Mouse (Mus musculus) brain, embryonic 18.5 days (tissue): ENCODE measurements around the gene Cbwd1.

ENCODE experiments used
- DNase-seq: peaks from one replicate; pipeline ENCODE4 v3.0.0-alpha.2; 2012; ENCODE audit warnings: low read depth, low spot score

Cbwd1 gene

DNA sequence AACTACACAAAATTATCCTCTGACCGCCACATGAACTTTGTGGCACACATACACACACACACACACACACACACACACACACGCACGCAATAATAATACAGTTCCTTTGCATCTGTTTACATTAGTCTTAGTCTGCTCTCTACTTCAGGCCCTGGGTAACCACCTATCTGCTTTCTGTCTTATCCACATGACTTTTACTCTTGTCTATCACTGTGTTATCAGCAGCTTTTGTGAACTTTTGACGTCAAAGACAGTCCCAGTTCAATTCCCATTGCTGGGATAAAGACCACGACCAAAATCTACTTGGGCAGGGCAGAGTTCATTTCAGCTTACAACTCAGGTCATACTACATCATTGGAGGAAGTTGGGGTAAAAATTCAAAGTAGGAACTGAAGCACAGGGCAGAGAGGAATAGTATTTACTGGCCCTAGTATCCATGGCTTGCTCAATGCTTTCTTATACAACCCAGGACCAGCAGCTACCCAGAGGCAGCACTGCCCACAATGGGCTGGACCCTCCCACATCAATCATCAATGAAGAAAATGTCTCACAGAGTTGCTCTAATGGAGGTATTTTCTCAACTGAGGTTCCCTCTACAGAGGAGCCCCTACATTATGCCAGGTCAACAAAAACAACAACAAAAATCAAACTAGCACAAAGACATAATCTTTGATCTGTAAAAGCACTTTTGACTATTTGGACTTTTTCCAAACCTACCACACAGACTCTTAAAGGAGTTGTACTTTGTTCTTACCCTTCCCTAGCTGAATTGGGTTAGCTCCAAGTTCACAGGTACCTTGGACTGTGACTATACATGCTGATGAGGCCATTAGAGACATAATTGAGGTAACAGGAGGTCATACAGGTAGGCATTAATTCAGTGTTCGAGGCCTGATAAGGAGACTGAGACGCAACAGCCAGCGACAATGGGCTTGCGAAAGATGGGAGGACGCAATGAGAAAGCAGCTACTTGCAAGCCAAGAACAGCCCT, 17.7 kb upstream of the Cbwd1 start:
- no peak for DNase-seq

DNA sequence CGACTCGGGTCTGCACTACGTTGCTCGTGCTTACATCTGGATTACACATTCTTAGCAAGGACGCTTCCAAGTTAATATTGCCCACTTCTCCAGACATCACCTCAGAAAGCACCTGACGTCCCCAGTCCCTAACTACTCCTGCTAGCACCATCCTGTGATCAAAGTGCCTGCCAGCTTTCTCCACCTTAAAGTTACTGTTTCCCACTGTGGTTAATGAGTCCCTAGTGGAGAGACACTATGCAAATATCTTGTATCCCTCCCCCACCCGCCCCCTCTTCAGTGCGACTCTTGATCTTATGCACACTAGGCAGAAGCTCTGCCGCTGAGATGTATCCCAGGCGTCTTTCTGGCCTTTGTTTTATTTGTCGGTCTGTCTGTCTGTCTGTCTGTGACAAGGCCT, 16.6 kb upstream of the Cbwd1 start:
- no peak for DNase-seq

- no peak for DNase-seq
Observed at GRCm38 (mm10) chr19:24972701-24973390, 11.4 kb upstream of the Cbwd1 start.

DNA sequence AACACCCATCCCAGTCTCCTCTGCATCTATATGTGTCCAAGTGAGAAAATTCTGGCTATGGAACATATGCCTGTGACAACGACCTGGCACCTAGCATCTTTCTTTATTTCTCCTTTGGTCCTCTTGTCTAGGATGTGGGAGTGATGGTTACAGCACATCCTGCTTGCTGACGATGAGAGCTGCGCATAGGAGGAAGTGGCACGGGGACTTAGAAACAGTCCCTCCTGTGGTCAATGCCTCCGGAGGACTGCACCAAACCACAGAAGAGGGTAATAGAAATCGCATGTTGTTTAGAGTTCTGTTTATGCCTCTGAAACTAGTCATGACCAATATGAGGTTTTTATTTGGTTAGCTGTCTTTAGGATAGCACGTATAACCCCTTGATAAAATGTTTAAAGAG, 9.9 kb upstream of the Cbwd1 start:
- no peak for DNase-seq

DNA sequence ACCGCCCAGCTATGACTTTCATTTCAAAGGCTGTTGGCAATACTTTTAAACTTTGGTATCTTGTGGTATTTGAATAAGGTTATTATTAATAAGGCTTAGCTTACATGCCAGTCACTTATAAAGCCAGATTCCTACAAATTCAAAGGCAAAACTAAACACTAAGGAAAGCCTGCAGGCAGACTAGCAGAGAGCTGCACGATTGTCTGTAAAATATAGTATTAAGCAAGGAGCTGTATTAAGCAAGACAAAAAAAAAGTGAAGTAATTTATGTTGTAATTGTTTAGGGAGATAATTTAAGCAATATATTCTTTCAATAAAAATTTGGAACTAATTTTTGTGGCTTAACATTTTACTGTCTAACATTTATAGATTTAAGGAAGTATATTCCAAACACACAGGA, 5.5 kb upstream of the Cbwd1 start:
- no peak for DNase-seq

DNA sequence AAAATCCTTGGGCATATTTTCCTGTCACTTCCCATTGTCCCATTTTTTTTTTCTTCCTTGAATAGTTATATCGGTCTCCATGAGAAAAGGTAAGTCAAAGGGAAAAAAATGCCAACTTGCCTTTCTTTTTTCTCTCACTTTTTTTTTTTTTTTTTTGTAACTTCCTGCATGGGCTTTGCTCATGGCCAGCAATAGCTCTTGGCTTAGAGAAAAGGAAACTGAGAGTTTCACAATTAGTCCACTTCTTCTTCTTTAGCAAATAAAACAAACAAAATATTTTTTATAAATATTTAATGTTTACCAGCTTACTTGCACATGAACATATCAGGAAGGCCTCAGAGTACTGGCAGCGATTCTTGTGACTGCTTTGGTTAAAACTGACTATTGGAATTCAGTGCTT, 4.8 kb upstream of the Cbwd1 start:
- DNase-seq = no peak

GRCm38 (mm10) chr19:24958531-24958930, 2.9 kb downstream of the Cbwd1 start:
- no peak for DNase-seq

DNA sequence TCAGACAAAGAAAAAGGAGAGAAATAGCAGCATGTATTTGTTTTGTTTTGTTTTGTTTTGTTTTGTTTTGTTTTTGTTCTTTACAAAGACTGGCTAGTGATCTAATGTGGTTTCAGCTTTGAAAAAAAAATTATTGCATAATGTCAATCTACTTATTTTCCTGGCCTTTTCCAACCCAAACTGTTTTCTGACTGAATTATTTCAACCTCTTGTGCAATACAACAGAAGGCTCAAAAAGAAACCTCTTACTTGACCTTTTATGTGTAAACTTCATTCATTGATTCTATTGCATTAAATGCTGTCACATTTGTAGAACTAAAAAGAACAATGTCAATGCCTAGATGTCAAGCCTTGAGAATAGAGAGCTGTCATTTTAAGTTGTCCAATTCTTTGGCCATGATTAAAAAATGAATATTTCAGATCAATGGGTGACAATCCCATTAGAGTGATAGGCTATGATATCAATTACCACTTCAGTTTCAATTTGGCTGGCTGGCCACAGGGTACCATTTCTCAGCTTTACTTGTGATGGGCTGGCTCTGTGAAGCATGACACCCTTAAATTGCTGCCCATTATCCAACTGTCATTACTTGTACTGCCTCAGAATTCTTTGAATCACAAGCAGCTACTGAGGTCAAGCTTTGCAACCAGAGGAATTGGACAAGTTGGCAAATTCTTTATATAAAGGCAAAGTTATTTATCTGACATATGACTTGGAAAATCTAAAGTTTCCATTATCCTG, 15.7 kb downstream of the Cbwd1 start:
- DNase-seq = no peak

DNA sequence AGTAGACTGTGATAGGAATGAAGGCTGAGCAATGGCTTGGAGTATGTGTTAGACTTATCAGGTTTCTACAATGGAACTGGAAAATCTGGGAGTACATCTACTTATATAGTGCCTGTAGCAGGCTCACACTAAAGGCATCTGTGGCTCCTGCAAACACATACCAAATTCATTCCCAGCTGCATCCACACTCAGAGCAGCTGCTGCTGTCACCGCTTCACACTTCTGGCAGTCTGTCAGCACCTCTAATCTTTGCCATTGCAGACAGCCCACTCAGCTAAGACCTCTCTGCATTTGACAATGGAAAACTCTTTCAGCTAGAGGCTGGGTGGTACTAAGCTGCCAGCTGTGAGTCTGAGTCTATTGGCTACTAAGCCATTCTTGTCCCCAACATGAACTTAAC, 24.3 kb downstream of the Cbwd1 start:
- DNase-seq = no peak

- DNase-seq = no peak
Observed at GRCm38 (mm10) chr19:24929041-24929440, 32.4 kb downstream of the Cbwd1 start.

DNA sequence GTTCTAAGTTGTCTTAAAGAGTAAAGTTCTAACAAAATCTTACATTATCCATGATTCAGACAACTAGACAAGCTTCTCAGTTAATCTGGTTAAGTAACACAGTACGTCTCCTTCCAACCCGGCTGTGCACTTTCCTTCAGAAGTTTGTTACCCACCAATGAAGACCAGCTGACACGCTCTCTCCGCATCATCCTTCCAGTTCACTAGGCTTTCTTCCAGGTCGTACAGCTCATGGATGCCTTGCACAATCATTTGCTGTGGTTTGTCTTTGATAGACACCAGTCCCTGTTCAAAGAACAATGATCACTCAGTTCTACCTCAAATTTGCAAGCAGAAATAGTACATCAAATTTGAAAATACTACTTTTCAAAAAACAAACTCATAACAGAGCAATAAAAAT, 40.5 kb downstream of the Cbwd1 start:
- DNase-seq = no peak

DNA sequence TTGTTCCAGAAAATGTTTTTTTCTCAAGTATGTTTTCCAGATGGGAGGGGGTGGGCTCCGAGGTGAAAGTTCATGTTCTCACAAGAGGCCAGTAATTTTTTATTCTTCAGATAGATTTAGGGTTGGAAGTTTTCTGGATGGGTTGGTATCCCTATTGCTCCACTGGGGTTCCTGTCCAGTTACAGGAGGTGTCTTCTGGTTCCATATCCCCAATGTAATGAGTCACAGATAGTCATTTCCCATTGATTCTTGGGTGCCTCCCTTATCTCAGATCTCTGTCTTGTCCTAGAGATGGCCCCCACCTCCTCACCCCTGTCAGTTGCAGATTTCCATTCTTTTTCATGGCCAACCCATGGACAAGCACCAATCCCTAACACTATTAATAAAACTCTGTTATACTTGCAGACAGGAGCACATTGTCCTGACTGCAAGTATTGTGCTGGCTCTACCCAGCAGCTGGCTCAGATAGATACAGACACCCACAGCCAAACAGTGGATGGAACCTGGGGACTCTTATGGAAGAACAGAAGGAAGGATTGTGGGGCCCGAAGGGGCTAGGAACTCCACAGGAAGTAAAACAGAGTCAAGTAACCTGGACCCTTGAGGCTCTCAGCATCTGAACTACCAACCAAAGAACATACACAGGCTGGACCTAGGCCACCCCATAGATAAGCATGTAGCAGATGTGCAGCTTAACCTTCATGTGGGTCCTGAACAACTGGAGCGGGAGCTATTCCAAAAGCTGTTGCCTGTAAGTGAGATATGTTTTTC, 52.8 kb downstream of the Cbwd1 start:
- DNase-seq = no peak

GRCm38 (mm10) chr19:24907655-24908054, 53.8 kb downstream of the Cbwd1 start:
- no peak for DNase-seq

GRCm38 (mm10) chr19:24902821-24903220, 58.6 kb downstream of the Cbwd1 start:
- DNase-seq = no peak

DNA sequence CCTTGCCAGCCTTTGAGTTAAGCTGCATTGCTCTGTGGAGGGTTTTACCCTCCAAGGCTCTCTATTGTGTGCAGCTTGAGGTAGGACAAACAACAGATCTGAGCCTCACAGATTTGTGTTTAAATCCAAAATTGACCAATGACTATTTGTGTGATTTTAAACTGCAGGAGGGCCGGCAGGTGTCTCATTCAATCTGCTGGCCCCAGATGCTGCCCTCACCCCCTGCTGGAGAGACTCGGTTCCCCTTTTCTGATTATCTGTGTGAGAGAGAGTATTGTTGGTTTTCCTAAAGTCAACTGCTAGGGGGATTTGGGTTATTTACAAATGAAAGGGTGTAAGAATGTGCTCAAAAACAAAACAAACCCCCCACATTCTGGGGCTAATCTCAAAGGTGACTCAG, 59.2 kb downstream of the Cbwd1 start:
- no peak for DNase-seq

- DNase-seq = no peak
Observed at GRCm38 (mm10) chr19:24901666-24902065, 59.7 kb downstream of the Cbwd1 start.

GRCm38 (mm10) chr19:24900581-24901220, 60.7 kb downstream of the Cbwd1 start, which contains the start of gene Foxd4:
Gene Foxd4, minus strand, starts transcription at chr19:24901197.
- no peak for DNase-seq

GRCm38 (mm10) chr19:24899578-24900544, 61.5 kb downstream of the Cbwd1 start:
- DNase-seq = no peak

DNA sequence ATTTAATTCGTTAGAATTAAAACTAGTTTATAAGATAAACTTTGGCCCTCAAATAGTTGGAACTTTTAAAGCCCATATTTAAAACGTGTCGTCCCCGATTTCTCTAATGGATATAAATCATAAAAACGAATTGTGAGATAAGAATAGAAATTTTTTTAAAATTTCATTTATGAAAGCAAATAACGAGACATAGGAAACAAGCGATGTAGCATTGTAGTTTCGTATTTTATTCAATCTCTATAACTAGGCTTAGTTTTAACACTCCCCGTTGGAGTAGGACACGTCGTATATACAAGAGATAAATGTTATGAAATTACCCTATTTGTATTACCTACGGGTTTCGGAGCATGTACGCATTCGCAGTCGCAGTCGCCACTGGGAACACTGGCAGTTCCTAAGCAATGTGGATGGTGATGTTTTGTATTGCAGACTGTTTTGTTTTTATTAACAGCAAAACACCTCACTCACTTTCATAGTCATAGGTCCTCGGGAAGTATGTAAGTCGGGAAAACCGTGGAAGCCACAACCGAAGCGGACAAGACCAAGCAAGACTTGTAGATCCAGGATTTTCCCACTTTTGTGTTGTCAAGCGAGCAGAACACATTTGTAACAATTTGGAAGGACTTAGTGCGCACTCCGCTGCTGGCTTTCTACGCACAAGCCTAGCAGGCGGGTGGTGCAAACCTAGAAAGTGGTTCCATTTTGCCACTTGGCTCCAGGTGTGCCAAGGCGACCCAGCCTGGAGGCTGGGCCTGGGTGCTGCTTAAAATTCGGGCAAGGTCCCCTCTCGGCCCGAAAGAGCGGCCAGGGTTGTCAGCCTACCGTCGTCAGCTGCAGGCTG, 62.5 kb downstream of the Cbwd1 start:
- peak; percentile 16 for DNase-seq
